Mouse (Mus musculus) monocyte, adult 5-6 weeks (primary cell): ENCODE data around the gene Gzmm. TPM values are rescaled to one million over a fixed set of nuclear protein-coding genes. Genes with fewer than 3 reads are reported as not detected.
"Not testable (repeated sequence)": the region's sequence is repeated elsewhere in the genome, so short reads cannot be mapped to it uniquely, and the experiment has no call there.

ENCODE experiments used
- ATAC-seq: fragments of 153-309, 156-312 bp; replicated peaks from 2 replicates; pipeline ENCODE4 v1.8.0; 2017; ENCODE audit warnings: mild to moderate bottlenecking; ENCODE audit not compliant: low TSS enrichment, insufficient number of reproducible peaks, severe bottlenecking, poor library complexity, low FRiP score
- total RNA-seq: library from RNA; stranded (forward); fragments of 200-1000, 200-491, 200-594 nt; gene quantifications from 3 replicates; pipeline ENCODE4 v1.2.3, GENCODE M21; 2017

Gzmm gene
- total RNA-seq, 1 experiment from 2014 or later: 0.29 TPM

GRCm38 (mm10) chr10:79696129-79696651, 7.4 kb downstream of the Gzmm start:
- no peak; the same call in 1 of the 2 replicates for ATAC-seq

GRCm38 (mm10) chr10:79697916-79698315, 9.1 kb downstream of the Gzmm start:
- no peak for ATAC-seq

GRCm38 (mm10) chr10:79698459-79698858, 9.6 kb downstream of the Gzmm start:
- no peak for ATAC-seq

- no peak for ATAC-seq
Observed at GRCm38 (mm10) chr10:79700676-79701075, 11.9 kb downstream of the Gzmm start.

DNA sequence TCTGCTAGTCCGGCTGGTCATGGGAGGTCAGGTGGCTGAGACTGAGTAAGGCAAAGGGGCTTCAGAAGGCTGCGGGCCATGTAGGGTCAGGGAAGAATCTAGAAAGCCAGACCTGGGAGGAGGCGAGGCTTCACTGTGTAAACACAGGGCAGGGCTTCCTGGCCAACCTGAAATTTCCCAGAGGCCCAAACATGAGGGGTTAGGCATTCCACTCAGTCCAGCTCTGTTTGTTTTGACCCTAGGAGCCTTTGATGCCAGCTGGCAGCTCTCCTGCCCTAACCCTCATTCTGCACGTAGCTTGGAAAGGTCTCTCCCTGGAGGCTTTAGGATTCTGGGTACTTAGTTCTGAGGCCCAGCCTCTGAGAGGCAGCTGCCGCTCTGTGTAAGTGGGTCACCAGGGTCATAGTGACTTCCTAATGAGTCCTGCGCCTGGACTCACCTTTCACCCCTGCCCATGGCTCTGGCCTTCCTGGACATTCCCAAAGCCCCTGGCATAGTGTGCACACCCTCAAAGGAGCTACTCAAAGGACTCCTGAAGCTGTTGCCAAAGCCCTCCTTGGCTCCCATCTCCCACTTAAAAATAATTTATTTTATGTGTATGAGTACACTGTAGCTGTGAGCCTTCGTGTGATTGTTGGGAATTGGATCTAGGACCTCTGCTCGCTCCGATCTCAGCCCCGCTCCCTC, 12.8 kb downstream of the Gzmm start:
- no peak for ATAC-seq

DNA sequence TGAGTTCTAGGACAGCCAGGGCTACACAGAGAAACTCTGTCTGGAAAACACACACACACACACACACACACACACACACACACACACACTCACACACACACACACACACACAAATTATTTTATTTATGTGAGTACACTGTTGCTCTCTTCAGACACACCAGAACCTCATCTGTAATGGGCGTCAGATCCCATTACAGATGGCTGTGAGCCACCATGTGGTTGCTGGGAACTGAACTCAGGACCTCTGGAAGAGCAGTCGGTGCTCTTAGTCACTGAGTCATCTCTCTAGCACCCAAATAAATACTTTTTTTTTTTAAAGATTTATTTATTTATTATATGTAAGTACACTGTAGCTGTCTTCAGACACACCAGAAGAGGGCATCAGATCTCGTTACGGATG, 14.2 kb downstream of the Gzmm start:
- not testable (repeated sequence) for ATAC-seq

GRCm38 (mm10) chr10:79703541-79703940, 14.7 kb downstream of the Gzmm start:
- ATAC-seq: no peak

DNA sequence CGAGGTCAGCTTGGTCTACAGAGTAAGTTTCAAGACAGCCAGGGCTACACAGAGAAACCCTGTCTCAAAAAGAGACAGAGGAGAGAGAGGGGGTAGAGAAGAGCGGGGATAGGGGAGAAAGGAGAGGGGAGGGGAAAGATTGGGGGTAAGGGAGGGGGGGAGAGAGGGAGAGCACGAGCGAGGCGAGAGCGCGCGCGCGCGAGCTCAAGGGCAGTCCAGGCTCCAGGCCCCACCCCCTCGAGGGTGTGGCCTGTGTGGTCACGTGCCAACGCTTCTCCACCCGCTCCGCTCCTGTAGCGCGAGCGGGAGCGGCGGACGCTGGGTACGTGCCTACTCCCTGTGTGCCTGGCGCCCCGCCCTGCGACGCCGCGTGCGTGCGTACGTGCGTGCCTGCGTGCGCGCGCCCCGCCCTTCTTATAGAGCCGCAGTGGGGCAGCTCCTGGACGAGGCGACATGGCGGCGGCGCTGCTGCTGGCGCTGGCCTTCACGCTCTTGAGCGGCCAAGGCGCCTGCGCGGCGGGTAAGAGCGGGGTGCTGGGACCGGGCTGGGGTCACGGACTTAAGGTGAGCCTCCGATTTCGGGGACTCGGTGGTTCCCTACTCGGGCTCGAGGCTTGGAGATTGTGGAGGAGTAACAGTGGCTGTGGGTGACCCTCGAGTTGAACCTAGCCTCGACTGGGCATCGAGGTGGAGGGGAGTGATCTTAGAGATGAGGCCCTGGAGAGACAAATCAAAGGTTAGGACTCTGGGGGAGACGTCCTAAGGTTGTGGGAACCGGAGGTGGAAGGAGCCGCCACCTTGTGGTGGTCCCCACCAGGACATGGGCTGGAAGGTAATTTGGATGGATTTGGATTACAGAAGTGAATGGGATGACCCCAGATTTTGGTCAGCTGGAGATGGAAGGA, 15.5 kb downstream of the Gzmm start, which contains the start of gene Bsg:
Gene Bsg (plus strand): TSS at position 427 of the 905 bp plus-strand sequence.
- ATAC-seq: peak; percentile 86

- ATAC-seq: no peak
Observed at GRCm38 (mm10) chr10:79704970-79705360, 16.1 kb downstream of the Gzmm start.

- no peak for ATAC-seq
Observed at GRCm38 (mm10) chr10:79705951-79706350, 17.1 kb downstream of the Gzmm start.

DNA sequence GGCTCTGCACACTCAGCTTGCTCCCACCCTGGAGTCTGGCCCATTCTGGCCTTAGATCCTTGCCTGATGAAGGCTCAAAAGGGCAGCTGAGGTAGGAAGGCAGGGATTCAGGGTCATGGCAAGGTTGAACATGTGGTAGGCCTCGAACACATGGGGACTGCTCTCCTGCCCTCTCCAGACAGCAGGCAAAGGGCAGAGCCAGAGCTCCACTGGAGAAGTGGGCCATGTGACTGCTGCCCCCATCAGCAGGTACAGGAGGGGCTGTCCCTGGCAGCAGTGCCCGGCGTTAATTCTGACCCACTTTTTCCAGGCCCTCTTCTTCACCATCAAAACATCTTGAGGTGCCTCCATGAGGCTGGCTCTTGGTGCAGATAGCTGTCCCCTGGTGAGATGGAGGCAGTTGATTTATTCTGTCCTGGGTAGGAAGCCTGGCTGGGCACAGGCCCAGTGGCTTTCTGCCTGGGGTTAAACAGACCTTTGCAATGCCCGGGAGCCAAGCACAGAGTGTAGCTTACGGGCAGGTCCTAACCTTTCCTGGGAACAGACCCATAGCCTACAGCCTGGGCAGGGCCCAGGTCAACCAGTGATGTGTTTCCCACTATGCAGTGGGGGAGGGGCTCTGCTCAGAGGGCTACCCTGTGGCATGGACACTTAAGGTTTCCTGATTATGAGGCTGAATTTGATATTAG, 17.7 kb downstream of the Gzmm start:
- ATAC-seq: no peak

- no peak for ATAC-seq
Observed at GRCm38 (mm10) chr10:79707162-79707561, 18.3 kb downstream of the Gzmm start.

- no peak for ATAC-seq
Observed at GRCm38 (mm10) chr10:79707759-79708158, 18.9 kb downstream of the Gzmm start.

DNA sequence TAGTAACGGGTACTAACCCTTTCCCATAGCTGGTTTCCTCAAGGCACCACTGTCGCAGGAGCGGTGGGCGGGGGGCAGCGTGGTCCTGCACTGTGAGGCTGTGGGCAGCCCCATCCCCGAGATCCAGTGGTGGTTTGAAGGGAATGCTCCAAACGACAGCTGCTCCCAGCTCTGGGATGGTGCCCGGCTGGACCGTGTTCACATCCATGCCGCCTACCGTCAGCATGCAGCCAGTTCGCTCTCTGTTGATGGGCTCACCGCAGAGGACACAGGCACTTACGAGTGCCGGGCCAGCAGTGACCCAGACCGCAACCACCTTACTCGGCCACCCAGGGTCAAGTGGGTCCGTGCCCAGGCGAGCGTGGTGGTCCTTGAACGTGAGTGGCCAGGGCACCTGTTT, 19.8 kb downstream of the Gzmm start:
- no peak for ATAC-seq

- ATAC-seq: no peak
Observed at GRCm38 (mm10) chr10:79709307-79709706, 20.5 kb downstream of the Gzmm start.

GRCm38 (mm10) chr10:79712029-79712428, 23.2 kb downstream of the Gzmm start:
- no peak for ATAC-seq

GRCm38 (mm10) chr10:79712499-79713126, 23.8 kb downstream of the Gzmm start:
- ATAC-seq: no peak

DNA sequence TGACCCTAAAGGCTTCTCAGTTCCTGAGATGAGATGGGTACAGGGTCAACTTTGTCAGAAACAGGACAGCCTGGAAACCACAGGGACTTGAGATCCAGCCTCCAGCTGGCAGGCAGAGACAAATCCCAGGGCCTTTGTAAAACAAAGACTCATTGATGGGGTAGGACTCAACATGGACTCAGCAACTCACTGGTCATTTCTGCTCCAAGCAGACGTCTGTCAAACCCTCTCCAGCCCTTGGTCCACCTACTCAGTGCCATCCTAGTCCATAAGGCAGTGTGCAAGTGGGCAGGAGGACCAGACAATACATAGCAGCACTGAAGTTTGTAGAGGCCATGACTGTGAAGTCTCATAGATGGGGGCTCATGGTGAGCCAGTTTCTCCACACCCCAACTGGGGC, 24.3 kb downstream of the Gzmm start:
- ATAC-seq: no peak

DNA sequence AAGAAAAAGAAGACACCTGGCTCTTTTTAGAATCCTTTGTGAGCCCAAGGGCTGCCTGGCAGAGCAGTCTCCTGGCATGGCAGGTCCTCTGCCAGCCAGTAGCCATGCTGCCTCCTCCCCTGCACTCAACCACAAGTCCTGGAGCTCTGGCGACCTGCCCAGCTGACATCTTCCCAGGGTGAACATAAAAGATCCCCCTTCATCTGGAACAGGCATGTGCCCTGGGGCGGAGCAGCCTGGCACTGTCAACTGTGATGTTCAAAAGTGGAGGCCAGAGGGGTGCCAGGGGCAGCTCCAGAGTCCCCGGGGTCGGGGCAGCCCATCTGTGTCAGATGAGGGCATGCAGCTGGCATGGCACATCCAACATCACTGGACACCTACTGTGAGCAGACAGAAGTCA, 26.2 kb downstream of the Gzmm start:
- no peak for ATAC-seq
